Mouse (Mus musculus): ENCODE data around the gene Slit3.

The Slit3 gene

DNA sequence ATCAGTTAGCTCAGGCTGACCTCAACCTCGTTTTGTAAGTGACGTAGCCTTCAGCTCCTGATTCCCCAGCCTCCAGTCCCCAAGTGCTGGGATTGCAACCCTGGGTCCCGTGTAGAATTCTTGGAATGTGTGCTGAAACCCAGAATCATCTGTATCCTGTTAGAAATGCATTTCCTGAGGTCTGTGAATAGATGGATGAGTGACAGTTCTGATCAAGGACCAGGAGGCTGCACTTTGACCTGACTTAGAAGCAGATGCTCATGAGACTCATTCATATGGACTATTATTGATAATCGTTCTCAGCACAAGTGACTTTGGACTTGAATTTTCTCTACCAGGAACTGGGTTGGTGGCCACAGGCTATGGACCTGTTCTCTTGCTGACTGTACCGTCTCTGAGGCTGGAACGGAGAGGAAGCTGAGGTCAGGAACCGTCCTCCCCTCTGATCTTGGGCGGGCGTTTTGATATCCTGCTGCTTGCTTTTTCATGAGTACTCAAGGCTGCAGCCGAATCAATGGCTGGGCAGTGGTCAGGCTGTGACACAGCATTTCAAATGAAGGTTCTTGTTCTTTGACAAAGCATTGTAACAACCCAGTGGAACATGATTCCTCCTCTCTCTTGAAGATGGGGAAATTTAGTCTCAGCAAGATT, 401.9 kb downstream of the Slit3 start:
- DNase-seq (ENCODE audit: low read depth, low spot score) = no peak

DNA sequence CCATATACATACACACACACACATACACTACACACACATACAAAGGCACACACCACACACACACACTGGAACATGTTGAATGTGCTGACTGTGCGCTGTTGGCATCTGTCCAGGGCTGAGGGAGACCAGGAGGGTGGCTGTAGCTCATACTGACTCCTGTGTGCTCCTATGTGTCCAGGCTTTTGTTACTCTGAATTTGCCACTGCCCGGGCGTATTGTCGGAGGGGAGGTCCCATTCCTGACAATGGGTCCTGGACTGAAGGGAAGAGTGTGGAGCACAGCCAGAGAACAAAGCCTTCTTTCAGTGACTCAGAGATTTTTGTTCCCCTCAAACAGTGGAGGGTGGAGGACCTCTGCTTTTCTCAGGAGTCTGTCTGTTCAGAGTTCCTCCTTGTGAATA, 402.7 kb downstream of the Slit3 start:
- peak; percentile 46 for DNase-seq (ENCODE audit: low read depth, low spot score)

DNA sequence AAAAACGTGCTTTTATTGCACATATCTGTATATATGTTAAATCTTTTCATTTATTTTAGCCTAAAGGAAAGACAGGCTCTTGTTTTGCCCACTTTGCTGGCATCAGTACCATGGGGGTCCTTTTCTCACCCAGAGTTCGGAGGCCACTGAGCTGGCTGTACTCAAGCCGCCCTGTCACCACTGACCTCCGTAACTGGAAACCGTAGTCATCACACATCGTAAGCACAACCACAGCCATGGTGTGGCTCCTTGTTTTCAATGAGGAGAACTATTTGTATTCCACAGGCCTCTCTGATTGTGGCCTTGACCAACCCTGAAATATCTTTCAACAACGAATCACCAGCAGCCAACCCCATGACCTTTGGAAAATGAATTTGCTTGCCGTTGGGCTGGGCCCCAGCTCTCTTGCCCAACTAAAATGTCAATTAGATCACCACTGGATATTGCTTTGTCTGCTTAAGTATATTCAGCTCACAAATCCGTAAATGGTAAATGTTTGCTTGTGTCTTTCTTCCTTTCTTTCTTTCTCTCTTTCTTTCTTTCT, 405.3 kb downstream of the Slit3 start:
- no peak for DNase-seq (ENCODE audit: low read depth, low spot score)

DNA sequence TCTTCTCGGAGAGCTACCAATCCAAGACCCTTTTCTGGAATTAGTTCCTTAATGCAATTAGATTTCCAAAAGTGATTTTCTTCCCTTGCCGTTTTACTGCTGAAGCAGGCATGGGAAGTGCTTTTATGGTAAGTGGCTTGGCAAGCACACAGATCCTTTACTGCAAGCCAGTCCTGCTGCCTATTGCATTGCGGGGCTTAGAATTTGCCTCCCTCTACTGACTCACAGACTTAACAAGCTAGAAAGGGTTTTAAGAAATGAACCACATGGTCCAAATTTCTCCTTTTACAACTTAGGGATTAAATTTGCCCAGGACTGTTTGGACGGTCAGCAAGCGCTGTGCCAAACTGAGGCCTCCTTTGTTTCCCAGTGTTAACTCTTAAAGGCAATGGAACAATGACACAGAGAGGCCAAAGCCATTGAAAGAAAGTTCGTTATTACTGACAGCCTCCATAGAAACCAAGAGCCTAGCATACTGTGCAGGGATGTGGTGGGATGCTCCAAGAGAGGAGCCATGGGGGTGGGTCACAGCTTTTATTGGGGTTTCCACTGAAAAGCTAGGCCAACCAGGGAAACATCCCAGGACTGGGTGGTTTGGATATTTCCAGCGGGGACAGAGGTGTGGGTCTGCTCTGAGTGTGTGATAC, 406.9 kb downstream of the Slit3 start:
- DNase-seq (ENCODE audit: low read depth, low spot score) = no peak

DNA sequence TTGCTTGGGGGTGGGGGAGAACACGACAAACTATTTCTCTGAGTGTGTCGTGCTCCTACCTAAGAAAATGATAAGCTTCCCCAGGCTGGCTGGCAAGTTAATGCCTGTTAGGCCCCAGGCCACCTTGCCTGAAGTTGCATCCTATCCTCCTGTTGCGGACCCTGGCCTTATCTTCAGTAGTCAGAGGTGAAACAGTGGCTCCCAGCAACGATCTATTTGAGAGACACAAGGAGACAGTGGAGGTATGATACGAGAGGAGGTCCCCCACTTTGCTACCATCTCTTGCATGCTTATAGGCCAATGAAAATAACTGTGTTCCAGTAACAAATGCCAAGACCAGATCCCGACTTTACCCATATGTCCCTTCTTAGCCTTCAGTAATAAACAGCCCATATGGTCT, 414.0 kb downstream of the Slit3 start:
- no peak for DNase-seq (ENCODE audit: low read depth, low spot score)

DNA sequence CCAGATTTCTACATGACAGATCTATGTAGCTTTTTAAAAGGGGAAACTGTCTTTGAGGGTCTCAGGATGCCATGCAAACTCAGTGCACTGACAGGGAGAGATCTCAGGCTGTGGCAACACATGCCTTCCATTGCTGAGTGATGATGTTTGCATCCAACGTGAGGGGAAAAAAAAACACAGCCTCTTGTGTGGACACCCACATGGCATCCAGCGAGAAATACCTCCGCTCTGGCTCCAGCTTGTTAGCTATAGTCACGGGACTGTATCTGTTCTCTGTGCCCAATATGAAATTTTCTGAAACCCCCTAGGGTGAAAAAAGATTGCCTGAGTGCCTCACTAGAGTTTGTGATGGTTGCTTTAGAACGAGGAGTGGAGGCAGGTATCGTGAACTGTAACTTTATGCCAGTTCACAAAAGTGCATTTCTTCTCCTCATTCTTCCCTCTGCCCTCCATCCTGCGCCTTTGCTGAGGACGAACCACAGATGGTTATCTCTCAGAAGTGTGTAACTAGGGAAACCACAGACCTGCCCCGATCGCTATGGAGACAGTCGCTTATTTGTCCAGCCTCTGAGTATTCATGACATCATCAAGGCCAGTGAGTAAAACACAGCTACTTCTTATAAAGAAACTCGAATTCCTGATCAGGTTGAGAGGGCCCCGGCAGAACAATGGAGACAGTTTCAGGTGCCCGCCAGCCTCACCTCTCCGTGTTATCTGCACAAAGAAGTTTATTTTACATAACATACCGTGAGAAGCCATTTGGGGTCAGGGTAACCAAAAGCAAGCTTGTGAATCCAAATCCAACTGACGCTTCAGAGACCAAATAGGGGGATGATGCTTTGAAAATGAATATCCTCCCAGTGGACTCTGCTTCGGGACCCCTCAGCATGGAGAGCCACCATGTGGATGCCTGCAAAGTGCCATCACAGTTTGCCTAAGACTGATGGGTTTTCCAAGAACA, 416.4 kb downstream of the Slit3 start:
- DNase-seq (ENCODE audit: low read depth, low spot score) = no peak

DNA sequence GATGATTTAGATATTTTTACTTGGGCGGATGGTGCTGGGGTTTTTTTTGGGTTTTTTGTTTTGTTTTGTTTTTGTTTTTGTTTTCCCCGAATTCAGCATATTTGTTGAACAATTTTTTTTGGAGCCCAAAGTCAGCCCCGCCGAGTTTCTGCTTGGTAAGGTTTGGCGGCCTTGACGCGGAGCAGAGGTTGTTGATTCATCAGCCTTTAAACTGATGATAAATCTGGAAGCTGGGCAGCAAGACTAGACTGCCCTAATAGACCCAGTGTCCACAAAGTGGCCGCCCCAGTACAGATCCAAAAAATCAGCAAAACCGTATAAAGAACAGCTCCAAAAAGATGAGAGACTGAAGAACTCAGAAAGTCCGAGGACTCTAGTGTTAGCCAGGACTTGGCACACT, 421.7 kb downstream of the Slit3 start:
- DNase-seq (ENCODE audit: low read depth, low spot score) = no peak

DNA sequence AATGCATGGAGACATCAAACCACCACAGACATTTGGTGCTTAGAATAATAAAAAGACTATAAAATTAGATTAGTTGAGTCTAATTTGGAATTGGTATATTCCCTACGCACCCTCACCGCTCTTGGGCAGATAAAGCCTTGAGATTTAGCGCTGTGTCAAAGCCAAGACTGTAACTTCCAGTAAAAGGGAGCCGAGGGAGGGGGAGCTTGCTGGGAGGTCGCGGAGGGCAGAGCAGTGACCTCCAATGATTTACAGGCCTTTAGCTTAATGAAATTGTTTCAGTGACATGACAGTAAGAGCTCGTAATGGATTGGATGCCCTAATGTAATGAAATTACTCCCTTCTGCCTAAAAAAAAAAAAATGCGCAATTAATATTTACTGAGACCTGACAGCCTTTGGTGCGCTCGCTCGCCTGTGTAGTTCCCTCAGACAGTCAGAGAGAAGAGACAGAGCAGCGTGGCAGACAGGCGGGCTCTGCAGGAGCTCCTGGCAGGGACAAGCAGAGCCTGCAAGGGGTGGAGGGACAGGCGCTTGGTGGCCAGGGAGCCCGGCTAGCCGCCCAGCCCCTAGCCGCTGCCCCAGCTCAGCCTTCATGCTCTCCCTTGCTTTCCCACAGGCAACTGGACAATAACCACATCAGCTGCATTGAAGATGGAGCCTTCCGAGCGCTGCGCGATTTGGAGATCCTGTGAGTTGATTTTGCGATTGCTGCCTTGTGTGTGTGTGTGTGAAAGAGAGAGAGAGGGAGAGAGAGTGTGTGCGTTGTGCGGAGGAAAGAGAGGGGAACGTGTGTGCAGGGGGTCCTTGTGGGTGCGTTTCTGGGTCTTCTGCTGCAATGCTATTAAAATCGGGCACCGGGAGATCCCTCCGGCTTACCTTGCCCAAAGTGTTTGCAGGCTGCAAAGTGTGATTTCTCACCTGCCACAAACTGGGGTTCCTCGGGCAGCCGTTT, 423.4 kb downstream of the Slit3 start:
- no peak for DNase-seq (ENCODE audit: low read depth, low spot score)

DNA sequence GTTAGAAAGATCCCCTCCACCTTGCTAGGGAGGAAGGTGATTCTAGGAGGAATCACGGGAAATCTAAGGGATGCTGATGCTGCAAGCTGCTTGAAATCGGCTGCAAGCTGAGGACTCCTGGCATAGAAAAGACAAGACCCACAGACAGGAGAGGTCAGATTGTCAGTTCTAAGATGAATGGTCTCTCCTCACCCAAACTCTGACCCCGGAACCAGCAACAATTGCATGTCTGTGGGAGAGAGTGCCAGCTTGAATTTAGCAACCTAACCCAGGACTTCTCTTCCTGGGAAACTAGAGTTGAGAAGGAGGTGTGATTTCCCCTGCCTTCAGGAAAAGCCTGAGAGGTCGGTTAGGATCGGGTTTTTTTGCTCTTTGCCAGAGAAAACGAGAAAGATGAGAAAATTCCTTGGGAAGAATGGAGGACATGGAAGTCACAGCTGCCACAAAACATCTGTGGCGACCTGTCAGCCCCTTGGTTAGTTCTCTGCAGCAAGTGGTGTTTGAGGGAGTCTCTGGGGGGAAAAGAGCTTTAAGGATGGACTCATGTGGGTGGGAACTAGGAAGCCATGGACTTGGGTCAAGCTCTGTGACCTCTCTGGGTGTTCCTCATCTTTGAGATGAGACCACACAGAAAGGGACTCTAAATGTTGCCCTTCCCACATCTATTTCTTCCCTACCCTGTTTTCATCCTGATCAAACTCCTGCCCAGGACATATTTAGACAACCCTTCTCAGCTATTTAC, 425.2 kb downstream of the Slit3 start:
- no peak for DNase-seq (ENCODE audit: low read depth, low spot score)

DNA sequence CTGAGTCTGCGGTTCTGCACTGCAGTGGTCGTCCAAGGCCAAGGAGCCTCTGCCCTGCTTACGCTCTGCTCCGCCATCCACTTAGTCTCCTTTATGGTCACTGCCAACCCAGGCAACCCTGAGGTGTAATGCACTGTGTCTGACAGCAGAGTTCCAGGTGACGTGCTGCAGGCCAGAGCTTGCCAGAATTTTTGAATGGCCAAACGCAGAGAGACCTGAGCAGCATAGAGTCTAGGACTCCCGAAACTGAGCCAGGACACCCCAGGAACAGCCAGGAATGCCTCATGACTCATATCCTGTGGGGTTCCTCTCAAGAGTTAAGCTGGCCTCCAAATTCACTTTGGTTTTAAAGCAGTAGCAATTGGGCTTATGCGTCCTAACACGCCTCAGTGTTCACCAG, 429.0 kb downstream of the Slit3 start:
- no peak for DNase-seq (ENCODE audit: low read depth, low spot score)

DNA sequence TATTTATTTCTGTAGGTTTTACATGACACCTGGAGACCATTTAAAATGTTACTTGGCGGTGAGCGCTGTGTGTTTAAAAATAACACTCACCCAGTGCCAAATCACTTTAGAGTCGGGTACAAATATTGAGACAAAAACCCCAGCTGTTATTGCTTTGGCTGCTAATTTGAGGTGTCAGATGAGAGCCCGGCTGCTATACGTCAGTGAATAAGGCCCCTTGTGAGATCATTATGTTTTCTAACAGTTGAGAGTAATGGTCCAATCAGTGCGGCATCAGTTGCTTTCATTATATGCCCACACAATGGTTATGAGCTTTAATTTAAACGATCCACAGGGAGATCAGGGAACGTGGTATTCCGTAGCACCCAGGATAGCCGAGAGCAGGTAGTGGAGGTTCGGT, 435.2 kb downstream of the Slit3 start:
- no peak for DNase-seq (ENCODE audit: low read depth, low spot score)

DNA sequence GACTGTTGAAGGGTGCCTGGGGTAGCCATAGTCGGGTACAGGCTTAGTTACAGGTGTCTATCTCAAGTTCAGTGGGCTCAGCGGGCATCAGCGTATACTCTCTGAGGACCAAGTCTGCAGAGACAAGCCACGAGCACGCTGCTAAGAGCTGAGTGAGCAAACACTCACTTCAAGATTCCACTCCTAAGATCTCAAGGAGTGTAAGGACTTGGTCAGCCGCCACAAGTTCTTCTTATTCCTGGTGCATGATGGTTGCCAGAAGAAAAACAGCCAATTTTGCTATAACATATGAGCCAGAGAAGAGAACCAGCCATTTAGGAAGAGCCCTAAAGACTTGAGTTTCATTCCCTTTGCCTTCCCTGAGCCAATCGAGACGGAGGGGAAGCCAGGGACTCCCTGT, 436.5 kb downstream of the Slit3 start:
- DNase-seq (ENCODE audit: low read depth, low spot score) = no peak

DNA sequence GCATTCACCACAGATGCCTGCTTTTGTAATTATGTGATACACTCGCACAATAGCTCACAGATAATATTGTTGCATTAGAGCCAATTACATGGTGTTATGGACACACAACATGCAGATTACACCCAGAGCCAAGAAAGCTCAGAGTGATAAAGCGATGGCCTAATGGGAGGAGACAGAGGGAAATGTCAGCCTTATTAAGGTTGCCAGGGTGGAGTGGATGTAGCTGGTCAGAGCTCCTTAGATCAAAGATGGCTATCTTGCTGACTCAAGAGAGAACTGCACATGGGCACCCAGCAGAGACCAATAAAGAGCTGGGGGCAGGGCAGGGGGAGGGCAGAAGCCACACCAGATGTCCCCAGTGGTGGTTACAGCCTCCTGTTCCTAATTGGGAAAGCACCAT, 437.3 kb downstream of the Slit3 start:
- DNase-seq (ENCODE audit: low read depth, low spot score) = no peak

DNA sequence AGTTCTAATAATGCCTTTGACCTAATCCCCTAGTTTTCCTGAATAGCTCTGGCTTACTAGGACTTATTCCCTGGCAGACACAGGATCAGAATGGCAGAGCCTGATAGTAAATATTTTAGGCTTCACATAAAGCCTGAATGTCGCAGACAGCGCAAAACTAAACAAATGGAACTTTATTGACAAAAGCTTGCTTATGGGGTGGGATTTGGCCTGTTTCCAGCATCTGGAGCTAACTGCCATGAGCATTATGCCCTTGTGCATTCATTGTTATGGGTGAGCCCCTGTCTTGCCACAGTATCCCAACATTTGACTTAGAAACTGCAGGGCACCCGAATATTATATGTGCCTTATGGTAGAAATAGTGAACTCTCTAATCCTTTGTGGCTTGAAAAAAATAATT, 438.4 kb downstream of the Slit3 start:
- no peak for DNase-seq (ENCODE audit: low read depth, low spot score)

DNA sequence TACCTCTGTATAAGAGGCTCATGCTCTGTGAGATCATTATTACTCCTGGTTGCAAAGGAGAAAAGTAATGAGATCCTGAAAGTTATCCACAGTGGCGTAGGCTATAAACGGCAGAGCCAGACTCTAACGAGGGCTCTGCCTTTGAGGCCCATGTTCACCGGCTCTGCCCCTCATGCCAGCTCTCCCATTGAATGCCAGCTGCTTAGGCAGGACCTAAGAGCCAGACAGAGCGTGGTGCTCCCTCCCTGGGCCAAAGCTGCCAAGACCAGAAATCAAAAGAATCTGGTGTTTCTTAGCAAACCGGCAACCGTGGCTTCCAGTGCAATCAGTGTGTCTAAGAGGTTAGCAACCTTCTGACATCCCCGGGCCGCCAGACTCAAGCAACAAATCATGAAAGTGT, 440.7 kb downstream of the Slit3 start:
- DNase-seq (ENCODE audit: low read depth, low spot score) = no peak

DNA sequence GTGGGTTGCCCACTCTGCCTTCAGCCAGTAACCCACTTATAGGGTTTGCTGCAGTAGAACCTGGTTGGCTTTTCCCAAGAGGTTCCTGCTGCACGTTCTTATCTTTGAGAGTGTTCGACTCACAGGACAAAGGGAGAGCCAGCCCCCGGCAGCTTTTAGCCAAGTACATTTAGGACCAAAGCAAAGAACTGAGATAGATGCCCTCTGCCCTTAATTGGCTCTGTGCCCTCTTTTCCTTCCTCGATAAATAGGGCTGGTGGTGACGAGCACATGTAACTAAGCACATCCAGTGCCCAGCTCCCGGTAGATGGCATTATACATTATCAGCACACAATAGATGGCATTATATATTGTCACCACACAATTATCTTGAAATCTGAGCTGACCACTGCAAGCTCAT, 444.3 kb downstream of the Slit3 start:
- DNase-seq (ENCODE audit: low read depth, low spot score) = no peak

DNA sequence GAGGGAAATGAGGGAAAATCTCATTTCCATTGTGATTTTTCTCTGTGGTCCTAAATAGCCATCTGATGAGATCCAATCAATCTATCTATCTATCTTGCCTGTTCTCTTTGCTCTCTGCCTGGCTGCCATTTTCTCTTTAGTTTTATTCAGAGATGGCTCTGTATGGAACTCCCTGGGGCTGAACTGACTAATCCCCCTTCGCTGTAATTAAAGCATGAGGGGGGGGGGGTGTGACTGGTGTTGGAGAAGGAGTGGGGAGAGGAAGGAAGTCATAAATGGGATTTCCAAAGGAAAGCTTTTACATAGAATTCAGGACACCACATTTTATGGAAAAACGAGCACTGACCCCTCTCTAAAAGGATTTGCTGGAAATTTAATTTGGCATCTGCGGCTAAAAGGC, 445.7 kb downstream of the Slit3 start:
- no peak for DNase-seq (ENCODE audit: low read depth, low spot score)

DNA sequence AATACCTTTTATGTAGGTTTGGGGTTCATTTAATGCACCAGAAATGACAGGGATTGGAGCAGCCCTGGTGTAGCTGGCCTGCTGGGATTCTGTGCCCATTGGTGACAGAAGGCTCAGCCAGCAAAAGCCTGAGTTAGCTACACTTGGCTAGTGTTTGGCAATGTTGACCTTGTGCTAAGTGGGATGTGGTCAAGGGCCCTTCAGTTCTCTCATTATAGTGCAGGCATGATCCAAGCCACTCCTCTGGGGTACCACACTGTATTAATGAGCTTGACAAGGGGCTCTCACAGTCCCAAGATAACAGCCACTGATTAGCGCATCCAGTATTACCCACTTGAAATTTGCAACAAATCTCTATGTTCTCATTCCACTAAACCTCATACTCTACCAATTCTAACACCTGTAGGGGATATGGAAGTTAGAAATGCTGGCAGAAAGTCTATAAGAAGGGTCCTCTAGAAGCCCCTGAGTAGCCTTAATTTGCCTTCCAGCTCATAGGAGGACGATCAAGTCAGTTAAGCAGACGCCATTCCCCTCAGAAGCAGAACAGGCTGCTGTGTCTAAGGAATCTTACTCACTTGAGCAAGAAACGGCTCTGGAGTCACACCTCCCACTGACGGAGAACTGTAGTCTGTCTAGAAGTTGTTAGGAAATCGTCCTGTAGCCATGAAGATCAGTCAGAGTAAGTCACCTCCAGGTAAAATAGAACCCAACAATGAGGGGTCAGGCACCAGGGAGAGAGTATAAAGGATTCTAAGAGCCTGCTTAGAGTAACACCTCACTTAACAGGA, 448.3 kb downstream of the Slit3 start:
- no peak for DNase-seq (ENCODE audit: low read depth, low spot score)

DNA sequence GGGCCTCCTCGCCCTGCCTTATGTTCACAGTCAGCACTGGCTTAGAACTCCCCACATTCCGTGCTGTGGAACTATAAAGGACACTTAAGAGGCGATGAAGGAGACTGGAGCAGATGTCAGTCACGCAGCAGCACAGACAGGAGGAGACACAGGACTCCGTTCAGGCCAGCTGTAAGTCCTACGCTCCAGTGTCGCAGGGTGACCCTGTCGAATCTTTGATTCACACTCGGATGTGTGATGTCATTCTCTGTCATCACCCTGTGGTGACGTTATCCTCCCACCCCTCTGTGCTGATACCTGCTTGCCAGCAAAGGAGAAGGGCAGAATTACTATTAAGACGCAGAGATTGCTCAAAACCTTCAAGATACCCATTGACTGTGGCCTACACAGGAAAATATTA, 448.9 kb downstream of the Slit3 start:
- no peak for DNase-seq (ENCODE audit: low read depth, low spot score)

DNA sequence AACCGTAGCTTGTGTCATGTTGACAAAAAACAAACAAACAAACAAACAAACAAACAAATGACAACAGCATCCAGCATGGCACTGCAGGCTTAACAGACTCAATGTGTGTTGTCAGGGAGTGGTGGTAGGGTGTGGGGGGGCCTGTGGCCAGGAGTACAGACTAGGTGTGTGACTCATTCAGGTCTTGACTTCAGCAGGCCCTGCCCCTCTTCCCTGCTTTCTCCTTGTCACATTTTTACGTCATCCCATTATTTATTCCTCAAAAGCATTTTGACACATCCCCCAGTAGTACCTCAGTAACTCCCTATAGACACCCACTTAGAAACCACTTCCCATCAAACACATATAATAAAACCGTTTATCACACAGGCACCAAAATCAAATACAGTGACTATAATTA, 450.9 kb downstream of the Slit3 start:
- DNase-seq (ENCODE audit: low read depth, low spot score) = no peak

Data from ES-CJ7 (cell line).